Comparison of ENCODE assay signal across 48 mouse cellular contexts in the genomic region with DNA sequence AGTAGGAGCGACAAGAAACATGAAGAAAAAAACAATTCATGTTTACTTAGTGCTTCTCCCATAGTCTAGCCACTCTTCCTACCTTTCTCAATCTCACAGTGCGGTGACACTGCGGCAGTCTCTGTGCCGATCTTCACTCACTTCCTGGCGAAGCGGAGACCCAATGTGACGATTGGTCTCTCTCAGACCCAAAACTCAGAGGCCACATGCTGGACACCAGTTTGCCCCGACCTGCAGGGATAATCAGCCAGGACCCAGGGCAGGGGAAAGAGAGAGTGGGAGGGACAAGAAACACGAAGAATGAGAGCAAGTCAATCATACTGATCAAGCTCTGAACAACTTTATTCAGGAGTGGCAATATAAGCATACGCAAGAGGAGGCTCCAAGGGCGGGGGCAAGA. TPM values are rescaled to one million over a fixed set of nuclear protein-coding genes. Genes with fewer than 3 reads are reported as not detected.
"Had no signal": no experiment of that assay in that cellular context is flagged by ENCODE, and none has a peak within 500 bp of the region (broad histone marks: within the 10 kb centered on the region; RNA-seq: fewer than 3 reads in every experiment).

No protein-coding gene starts in this region.

- H3K4me3 ChIP-seq: heart, embryonic 10.5 days; heart, embryonic 12.5 days; heart, embryonic 13.5 days; heart, embryonic 15.5 days; hindbrain, embryonic 10.5 days; hindbrain, embryonic 12.5 days; hindbrain, embryonic 13.5 days; hindbrain, embryonic 15.5 days; intestine, embryonic 15.5 days; kidney, embryonic 15.5 days; layer of hippocampus, adult 2 months had no signal

- H3K4me2 ChIP-seq: heart, embryonic 11.5 days; heart, embryonic 12.5 days; heart, embryonic 13.5 days; heart, embryonic 15.5 days; hindbrain, embryonic 12.5 days; hindbrain, embryonic 13.5 days; hindbrain, embryonic 14.5 days; hindbrain, embryonic 15.5 days; intestine, embryonic 15.5 days; kidney, embryonic 15.5 days had no signal

- H3K9me3 ChIP-seq: heart, embryonic 10.5 days; heart, embryonic 12.5 days; heart, embryonic 13.5 days; heart, embryonic 15.5 days; hindbrain, embryonic 10.5 days; hindbrain, embryonic 12.5 days; hindbrain, embryonic 13.5 days; hindbrain, embryonic 15.5 days; intestine, embryonic 15.5 days; kidney, embryonic 15.5 days had no signal

- H3K36me3 ChIP-seq: hindbrain, embryonic 15.5 days had no signal

- H3K27ac ChIP-seq: heart, embryonic 10.5 days; heart, embryonic 13.5 days; heart, embryonic 15.5 days; hindbrain, embryonic 10.5 days; hindbrain, embryonic 12.5 days; hindbrain, embryonic 13.5 days; hindbrain, embryonic 14.5 days; hindbrain, embryonic 15.5 days; hindbrain, postnatal 0 days; intestine, embryonic 15.5 days; kidney, embryonic 15.5 days; kidney, postnatal 0 days; layer of hippocampus, adult 2 months had no signal

- DNase-seq: heart, postnatal 10 days; heart, postnatal 14 days; heart, postnatal 36 days; heart, postnatal 4 days; kidney, adult 11 months; kidney, adult 18-20 months; kidney, adult 2 months; kidney, adult 8-10 months; kidney, adult 9 months; kidney, postnatal 10 days; kidney, postnatal 14 days; kidney, postnatal 25 days; kidney, postnatal 36 days; kidney, postnatal 4 days; layer of hippocampus, adult 9-11 months; layer of hippocampus, postnatal 36 days had no signal

- H3K27me3 ChIP-seq: heart, embryonic 12.5 days; heart, embryonic 13.5 days; heart, embryonic 15.5 days; hindbrain, embryonic 12.5 days; hindbrain, embryonic 13.5 days; hindbrain, embryonic 15.5 days; intestine, embryonic 15.5 days; kidney, embryonic 15.5 days had no signal

- H3K9ac ChIP-seq: heart, embryonic 12.5 days; heart, embryonic 13.5 days; heart, embryonic 15.5 days; hindbrain, embryonic 12.5 days; hindbrain, embryonic 13.5 days; hindbrain, embryonic 14.5 days; hindbrain, embryonic 15.5 days; intestine, embryonic 15.5 days; kidney, embryonic 15.5 days had no signal

- H3K4me1 ChIP-seq: heart, embryonic 10.5 days; heart, embryonic 12.5 days; heart, embryonic 15.5 days; hindbrain, embryonic 10.5 days; hindbrain, embryonic 12.5 days; hindbrain, embryonic 13.5 days; hindbrain, embryonic 15.5 days; intestine, embryonic 15.5 days; kidney, embryonic 15.5 days had no signal

- ATAC-seq: hindbrain, embryonic 16.5 days; hindbrain, postnatal 0 days; inflammation-experienced regulatory T-cells, adult 6 months; intestine, embryonic 15.5 days; intestine, embryonic 16.5 days; intestine, postnatal 0 days had no signal

RNA-seq across cellular contexts. Expression of a gene that starts 20.2 kb away (rescaled TPM):
- total RNA-seq: left cerebral cortex, adult 18-20 months had no signal

RNA-seq across cellular contexts. Expression of a gene that starts 21.8 kb away (rescaled TPM):
- total RNA-seq: hematopoietic stem cell, adult 5-6 weeks; hindbrain, postnatal 0 days; layer of hippocampus, adult 18-20 months; layer of hippocampus, adult 2 months; layer of hippocampus, postnatal 10 days; layer of hippocampus, postnatal 14 days; layer of hippocampus, postnatal 25 days; layer of hippocampus, postnatal 36 days; left cerebral cortex, adult 18-20 months had no signal
- polyA plus RNA-seq: heart, embryonic 11.5 days; heart, embryonic 12.5 days; heart, embryonic 14.5 days; heart, postnatal 0 days; hindbrain, embryonic 11.5 days; hindbrain, embryonic 12.5 days; hindbrain, embryonic 13.5 days; hindbrain, embryonic 14.5 days had no signal

RNA-seq across cellular contexts. Expression of a gene that starts 50.0 kb away (rescaled TPM):
- total RNA-seq: hematopoietic stem cell, adult 5-6 weeks had no signal
- polyA plus RNA-seq: inflammation-experienced regulatory T-cells, adult 6 months had no signal

RNA-seq across cellular contexts. Expression of a gene that starts 57.5 kb away (rescaled TPM):
- total RNA-seq: heart, postnatal 10 days; heart, postnatal 14 days; heart, postnatal 25 days; heart, postnatal 36 days; heart, postnatal 4 days; hematopoietic stem cell, adult 5-6 weeks; hindbrain, postnatal 0 days; layer of hippocampus, postnatal 36 days had no signal
- polyA plus RNA-seq: heart, embryonic 12.5 days; heart, embryonic 13.5 days; heart, embryonic 14.5 days; heart, embryonic 15.5 days; heart, embryonic 16.5 days; heart, postnatal 0 days; hindbrain, embryonic 10.5 days; hindbrain, embryonic 11.5 days; inflammation-experienced regulatory T-cells, adult 6 months; kidney, adult 2 months; kidney, embryonic 14.5 days; large intestine, adult 2 months had no signal
